Mouse (Mus musculus) c-Kit-positive CD71-positive TER-119-positive erythroid progenitor cells, embryonic 14.5 days (primary cell): ENCODE data around the gene Gsg1l.

ENCODE experiments used
- DNase-seq: peaks from one replicate; pipeline ENCODE4 v3.0.0-alpha.2; 2013; ENCODE audit warnings: low spot score

Gsg1l gene

DNA sequence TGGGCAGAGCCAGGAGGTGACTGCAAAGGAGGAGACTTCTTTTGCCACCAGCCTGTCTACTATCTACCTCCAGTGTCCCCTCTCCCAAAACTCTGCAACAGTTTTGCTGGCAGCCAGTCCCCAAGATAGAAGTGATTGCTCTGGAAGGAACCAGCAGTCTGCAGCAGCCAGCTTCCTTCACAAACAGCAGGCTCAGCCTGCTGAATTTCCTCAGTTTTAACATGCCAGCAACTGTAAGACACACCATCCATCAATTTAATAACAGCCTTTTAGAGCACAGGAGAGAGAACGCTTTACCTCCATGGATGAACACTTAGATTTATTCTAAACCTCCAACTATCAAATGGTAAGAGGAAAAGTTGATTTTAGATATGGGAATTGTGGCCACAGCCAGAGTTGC is 218.2 kb downstream of the Gsg1l start:
- DNase-seq, result no peak

DNA sequence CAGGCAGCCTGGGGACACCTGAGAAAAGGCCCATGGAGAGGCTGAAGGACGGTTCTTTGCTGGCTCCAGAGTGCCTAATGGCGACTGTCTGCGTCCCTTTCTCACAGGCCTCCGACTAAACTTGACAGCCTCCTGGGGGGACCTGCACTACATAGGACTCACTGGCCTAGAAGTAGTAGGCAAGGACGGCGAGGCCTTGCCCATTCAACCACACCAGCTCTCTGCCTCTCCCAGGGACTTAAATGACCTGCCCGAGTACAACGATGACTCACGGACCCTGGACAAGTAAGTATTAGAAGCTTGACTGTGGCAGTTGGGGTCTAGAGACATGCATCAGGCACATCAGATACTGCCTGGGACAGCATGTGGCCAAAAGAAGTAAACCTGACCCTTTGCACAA is 221.8 kb downstream of the Gsg1l start:
- DNase-seq, result no peak

DNA sequence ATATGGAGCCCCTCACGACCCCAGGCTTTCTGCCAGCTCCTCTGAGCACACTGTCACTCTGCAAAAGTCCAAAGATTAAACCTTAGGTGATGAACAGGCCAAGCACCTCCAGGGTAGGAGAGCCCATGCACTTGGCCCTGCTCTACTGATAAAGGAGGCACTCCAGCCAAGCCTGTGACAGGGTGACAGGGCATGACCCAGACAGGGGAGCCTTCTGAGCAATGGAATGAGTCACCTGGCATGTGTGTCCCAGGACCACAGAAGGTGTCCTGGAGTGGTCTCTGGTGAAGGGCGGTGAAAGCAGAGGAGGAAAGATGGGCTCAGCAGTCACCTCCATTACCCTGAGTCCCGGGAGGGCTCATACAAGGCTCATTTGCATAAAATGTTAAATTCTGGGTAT is 222.6 kb downstream of the Gsg1l start:
- DNase-seq, result no peak

DNA sequence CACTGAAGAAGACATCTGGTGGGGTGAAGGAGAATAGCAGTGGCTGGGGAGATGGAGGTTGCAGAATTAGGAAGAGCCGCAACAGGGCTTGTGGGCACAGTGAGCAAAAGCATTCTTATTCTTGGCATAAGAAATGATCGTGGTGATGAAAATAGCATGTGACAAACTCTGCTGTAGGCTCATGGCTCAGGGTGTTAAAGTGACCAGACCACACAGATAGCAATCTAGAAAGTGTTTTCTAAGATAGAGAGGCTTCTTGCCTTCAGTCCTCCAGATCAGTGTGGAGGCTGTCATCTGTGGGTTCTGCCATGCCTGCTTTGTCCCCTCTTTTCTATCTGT is 234.7 kb downstream of the Gsg1l start:
- DNase-seq, result no peak

DNA sequence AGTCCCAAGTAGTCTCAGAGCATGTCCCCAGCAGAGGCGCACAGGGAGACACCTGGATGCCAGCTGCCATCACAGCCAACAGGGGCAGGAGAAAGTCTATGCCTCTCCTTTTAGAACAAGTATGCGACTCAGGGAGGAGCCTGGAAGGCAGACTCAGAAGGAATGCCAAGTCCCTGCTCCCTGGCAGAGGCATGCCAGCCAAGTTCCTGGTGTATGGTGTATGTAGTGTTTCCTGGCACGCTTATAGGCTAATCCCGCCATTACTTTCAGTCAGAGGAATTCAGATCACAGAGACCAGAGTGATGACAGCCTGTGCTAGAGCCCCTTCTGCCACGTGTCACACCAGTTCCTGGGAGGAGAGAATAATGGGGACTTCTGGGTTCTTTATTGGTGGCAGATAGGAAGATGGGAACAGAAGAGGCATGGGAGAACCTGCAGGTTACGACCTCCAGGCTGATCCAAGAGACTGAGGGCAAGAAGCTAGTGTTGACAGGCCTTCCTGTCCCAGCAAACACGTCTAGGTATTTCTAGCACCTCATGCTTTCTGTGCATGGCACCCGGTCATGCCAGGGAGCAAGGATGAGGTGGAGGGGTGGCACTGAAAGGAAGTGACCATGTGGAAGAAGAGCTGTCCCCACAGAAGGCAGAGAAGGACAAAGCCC is 235.2 kb downstream of the Gsg1l start:
- DNase-seq, result no peak

DNA sequence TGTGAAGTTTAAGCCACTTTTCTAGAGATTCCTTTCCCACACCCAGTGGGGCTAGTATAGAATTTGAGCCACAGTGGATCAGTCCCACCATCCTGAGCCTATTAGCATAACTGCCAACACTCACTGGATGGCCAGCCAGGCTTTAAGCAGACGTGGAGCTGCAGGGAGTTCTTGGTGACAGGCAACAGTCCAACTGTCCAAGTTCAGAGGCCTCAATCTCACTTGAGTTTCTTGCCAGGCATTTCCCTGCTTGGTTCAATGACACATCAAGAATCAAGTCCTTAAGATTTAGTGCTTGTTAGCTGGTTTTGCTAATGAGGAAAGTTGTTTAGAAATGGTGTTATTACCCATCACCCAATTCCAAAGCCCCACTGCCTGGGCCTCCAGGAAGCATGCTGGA is 236.6 kb downstream of the Gsg1l start:
- DNase-seq, result no peak

DNA sequence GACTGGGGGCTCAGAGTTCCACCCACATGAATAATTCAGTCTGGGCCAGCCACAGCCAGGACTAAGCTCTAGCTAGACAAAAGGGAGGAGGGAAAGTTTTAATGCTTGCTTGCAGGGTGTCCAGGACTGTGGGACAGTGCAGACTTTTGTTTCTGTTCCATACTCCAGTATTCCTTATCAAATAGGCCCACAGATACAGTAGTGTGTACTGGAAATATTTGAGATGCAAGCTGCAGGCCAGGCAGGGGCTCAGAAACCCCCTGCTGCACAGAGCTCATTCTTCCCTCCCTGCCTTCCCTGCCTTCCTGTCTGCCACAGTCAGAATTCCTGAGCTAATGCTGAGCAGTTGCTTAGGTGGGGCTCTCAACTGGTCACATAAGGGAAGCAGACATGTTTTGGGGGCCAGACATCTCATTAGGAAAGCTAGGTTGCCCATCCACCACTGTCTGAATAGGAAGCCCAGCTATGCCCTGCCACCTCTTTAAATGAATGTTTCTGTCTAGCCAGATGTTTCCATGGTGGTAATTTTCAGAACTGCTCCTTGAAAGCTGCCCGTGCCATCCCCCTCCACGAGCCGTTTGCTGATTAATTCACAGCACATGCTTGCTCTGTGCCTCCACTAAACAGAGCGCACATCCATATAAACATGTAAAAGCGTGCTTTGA is 244.0 kb downstream of the Gsg1l start:
- DNase-seq, result no peak

DNA sequence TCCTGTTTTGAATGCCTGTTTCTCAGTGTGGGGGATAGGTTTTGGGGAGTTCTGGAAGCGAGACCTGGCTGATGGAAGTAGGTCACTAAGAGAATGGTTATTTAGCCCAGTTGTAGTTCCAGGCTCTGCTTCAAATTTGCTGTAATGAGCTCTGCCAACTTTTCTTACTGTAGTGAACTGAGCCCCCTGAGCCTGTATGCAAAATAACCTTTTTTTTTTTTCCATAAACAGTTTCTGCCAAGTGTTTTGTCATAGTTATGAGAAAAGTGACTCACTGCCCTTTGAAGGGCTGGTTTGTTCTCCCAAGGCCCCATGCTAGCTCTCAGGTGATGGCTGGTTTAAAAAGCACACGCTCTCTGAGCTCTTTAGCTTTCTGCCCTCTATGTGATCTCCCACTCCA is 248.7 kb downstream of the Gsg1l start:
- no peak for DNase-seq

GRCm38 (mm10) chr7:125832767-125833166 is 249.4 kb downstream of the Gsg1l start:
- DNase-seq, result no peak

DNA sequence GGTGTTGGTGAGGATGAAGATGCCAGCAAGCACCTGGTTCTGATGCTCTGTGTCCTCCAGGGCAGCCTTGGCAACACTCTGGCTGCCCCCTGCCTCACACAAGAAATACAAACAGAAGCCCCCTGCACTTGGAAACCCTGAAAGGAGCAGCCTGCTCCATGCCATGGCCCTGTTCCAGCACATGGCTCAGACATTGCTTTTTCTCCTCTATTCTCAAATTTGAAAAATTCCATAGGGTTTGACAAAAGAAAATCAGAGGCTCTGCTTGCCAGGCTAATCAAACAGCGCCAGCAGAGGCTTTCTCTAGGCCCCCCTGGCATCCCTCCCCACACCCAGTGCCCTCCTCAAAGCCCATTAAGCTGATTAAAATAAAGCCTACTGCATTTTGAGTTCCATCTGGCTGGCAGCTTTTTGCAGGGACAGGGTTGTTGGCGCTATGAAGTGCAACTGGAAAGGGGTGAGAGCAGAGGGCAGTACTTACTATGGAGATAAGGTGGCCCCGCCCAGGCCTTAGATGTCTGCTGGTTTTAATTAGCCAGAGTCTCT is 253.0 kb downstream of the Gsg1l start:
- no peak for DNase-seq

- DNase-seq, result no peak
Measured at GRCm38 (mm10) chr7:125828561-125828960, 253.7 kb downstream of the Gsg1l start.
